Mouse (Mus musculus): ENCODE measurements at regions not wholly inside any gene's neighbourhood (a gene's known extent, or its start where the extent isn't known, plus 50 kb on each side); places are given as distances from the start of the nearest gene placed in this dataset.

DNA sequence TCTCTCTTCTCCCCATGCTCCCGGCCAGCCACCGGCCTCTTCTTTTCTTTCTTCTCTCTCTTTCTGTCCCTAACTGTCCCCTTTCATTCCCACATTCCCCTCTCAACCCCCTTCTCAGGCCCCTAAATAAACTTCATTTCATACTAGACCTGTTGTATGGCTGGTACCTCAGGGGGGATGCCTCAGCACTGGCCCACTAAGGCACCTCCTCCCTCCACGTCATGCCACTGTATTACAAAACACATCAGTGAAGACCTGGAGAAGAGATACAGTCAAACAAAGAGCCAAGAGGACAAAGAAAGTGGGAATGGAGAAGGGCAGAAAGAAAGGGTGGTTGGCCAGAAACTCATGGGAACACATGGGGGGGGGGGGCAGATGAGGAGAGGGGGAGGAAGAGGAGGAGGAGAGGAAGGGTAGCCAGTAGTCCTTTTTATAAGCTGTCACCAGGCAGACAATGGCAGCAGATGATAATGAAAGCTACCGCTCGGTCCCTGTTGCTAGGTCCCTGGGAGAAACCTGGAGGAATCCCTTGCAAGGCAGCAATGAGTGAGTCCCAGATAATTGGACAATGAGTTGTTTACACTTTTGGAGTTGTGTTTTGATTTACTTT, 224.5 kb upstream of the Pfn2 start:
- H3K4me3 ChIP-seq, result no peak overlapping the region
- no peak for TF ChIP-seq TCF12 (IDR thresholded peaks at IDR 0.05; ENCODE audit: insufficient read depth, poor library complexity, severe bottlenecking)
- no peak for TF ChIP-seq TCF3 (IDR thresholded peaks at IDR 0.05; ENCODE audit: insufficient read length, low read depth)
- no peak for TF ChIP-seq CEBPB (IDR thresholded peaks at IDR 0.05; ENCODE audit: insufficient read depth, poor library complexity, severe bottlenecking)
- no peak for TF ChIP-seq MYOG (IDR thresholded peaks at IDR 0.05; ENCODE audit: control insufficient read depth in 1 of 3, insufficient read depth in 1 of 3, insufficient read length in 2 of 3, low read depth in 2 of 3)
- TF ChIP-seq MAX (IDR thresholded peaks at IDR 0.05; ENCODE audit: low read depth), result no peak
- TF ChIP-seq SRF (IDR thresholded peaks at IDR 0.05; ENCODE audit: control insufficient read depth, insufficient read length, low read depth), result no peak
- no peak for TF ChIP-seq E2F4 (IDR thresholded peaks at IDR 0.05; ENCODE audit: insufficient read depth)
- no peak overlapping the region for H3ac ChIP-seq (ENCODE audit: control insufficient read depth, insufficient read length)
- no peak overlapping the region for H3K4me2 ChIP-seq (ENCODE audit: low read depth)
- H3K79me2 ChIP-seq (ENCODE audit: control insufficient read depth, insufficient read depth), result no peaks in the 10 kb centered on the region
- no peaks in the 10 kb centered on the region for H3K36me3 ChIP-seq (ENCODE audit: control insufficient read depth, insufficient read depth)
- no peaks in the 10 kb centered on the region for H3K27me3 ChIP-seq (ENCODE audit: control insufficient read depth, insufficient read depth, insufficient read length)

- Histone ChIP-seq H3K36me3 (ENCODE audit: control insufficient read depth, insufficient read depth) (no peaks in the 10 kb centered on the region), H3K4me3 (no peak overlapping the region), H3ac (ENCODE audit: control insufficient read depth, insufficient read length) (no peak overlapping the region), H3K4me2 (ENCODE audit: low read depth) (no peak overlapping the region), H3K27me3 (ENCODE audit: control insufficient read depth, insufficient read depth, insufficient read length) (peaks cover 4% of the 10 kb centered on the region), H3K79me2 (ENCODE audit: control insufficient read depth, insufficient read depth) (no peaks in the 10 kb centered on the region)
- TF ChIP-seq SRF (IDR thresholded peaks at IDR 0.05; ENCODE audit: control insufficient read depth, insufficient read length, low read depth) (no peak), POLR2A (IDR thresholded peaks at IDR 0.05; ENCODE audit: insufficient read length, low read depth) (no peak), MAX (IDR thresholded peaks at IDR 0.05; ENCODE audit: low read depth) (no peak), REST (IDR thresholded peaks at IDR 0.05; ENCODE audit: insufficient read depth, insufficient read length) (no peak), USF1 (IDR thresholded peaks at IDR 0.05; ENCODE audit: low read depth) (no peak), TCF12 (IDR thresholded peaks at IDR 0.05; ENCODE audit: insufficient read depth, poor library complexity, severe bottlenecking) (no peak), CEBPB (IDR thresholded peaks at IDR 0.05; ENCODE audit: insufficient read depth, poor library complexity, severe bottlenecking) (no peak), MYOG (IDR thresholded peaks at IDR 0.05; ENCODE audit: control insufficient read depth in 1 of 3, insufficient read depth in 1 of 3, insufficient read length in 2 of 3, low read depth in 2 of 3) (no peak), E2F4 (IDR thresholded peaks at IDR 0.05; ENCODE audit: insufficient read depth) (no peak), TCF3 (IDR thresholded peaks at IDR 0.05; ENCODE audit: insufficient read length, low read depth) (no peak), MYOD1 (IDR thresholded peaks at IDR 0.05; ENCODE audit: control insufficient read depth in 1 of 3, insufficient read length in 2 of 3, low read depth in 2 of 3) (no peak), POLR2AphosphoS2 (IDR thresholded peaks at IDR 0.05; ENCODE audit: insufficient read length, low read depth) (no peak)
Measured at GRCm38 (mm10) chr3:58089344-58090139, 241.7 kb upstream of the Pfn2 start.

DNA sequence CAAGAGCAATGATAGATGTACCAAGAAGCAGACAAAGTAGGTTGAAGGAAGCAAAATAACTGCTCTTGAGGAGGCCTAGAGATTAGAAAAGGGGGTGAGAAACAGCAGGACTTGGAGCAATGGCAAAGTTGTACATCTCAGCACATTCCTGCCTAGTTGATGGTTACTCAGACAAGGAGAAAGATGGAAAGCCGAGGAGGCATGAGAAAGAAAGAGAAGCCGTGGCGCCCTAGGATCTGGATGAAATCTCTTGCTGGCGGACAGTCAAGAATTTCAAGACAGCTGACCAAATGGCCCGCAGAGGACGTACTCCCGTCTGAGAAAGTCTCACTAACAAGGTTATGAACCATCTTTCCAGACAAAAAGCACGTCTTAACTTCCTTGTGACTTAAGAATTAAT, 242.5 kb upstream of the Pfn2 start:
- Histone ChIP-seq H3K4me3 (no peak overlapping the region), H3K27me3 (ENCODE audit: control insufficient read depth, insufficient read depth, insufficient read length) (peaks cover 4% of the 10 kb centered on the region), H3K79me2 (ENCODE audit: control insufficient read depth, insufficient read depth) (no peaks in the 10 kb centered on the region), H3ac (ENCODE audit: control insufficient read depth, insufficient read length) (no peak overlapping the region), H3K4me2 (ENCODE audit: low read depth) (no peak overlapping the region), H3K36me3 (ENCODE audit: control insufficient read depth, insufficient read depth) (no peaks in the 10 kb centered on the region)
- TF ChIP-seq POLR2A (IDR thresholded peaks at IDR 0.05; ENCODE audit: insufficient read length, low read depth) (no peak), SRF (IDR thresholded peaks at IDR 0.05; ENCODE audit: control insufficient read depth, insufficient read length, low read depth) (no peak), TCF3 (IDR thresholded peaks at IDR 0.05; ENCODE audit: insufficient read length, low read depth) (no peak), REST (IDR thresholded peaks at IDR 0.05; ENCODE audit: insufficient read depth, insufficient read length) (no peak), MYOG (IDR thresholded peaks at IDR 0.05; ENCODE audit: control insufficient read depth in 1 of 3, insufficient read depth in 1 of 3, insufficient read length in 2 of 3, low read depth in 2 of 3) (no peak), TCF12 (IDR thresholded peaks at IDR 0.05; ENCODE audit: insufficient read depth, poor library complexity, severe bottlenecking) (no peak), E2F4 (IDR thresholded peaks at IDR 0.05; ENCODE audit: insufficient read depth) (no peak)

DNA sequence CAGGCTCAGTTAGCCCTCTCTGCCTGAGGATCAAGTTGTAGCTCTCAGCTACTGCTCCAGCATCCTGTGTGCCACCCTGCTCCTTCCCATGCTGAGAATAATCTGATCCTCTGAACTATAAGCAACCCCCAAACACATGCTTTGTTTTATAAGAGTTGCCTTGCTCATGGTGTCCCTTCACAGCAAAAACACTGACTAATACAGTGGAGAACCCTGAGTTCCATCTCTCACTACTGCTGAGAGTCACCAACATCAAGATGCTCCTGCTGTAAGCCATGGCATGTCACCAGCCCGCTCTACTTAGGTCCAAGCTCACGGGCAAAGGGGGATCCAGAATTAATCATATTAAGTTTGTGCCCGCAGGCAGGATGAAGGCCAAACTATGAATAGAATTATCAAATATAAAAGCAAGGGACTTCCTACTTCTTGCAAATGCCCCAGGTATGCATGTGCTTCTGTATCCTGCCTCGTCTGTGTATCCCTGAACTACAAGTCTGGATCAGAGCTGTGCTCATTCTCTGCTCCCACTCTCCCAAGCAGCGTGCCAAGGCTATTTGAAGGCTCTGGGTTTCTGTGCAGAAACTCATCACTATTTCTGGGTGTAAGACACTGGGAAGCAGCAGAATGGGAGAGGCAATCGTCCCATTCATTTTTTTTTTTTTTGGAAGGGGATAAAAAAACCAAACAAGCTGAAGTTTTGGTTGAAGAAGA, 243.7 kb upstream of the Pfn2 start:
- no peak overlapping the region for H3K4me3 ChIP-seq
- no peaks in the 10 kb centered on the region for H3K27me3 ChIP-seq (ENCODE audit: control insufficient read depth, insufficient read depth, insufficient read length)
- H3ac ChIP-seq (ENCODE audit: control insufficient read depth, insufficient read length), result no peak overlapping the region
- TF ChIP-seq CEBPB (IDR thresholded peaks at IDR 0.05; ENCODE audit: insufficient read depth, poor library complexity, severe bottlenecking), result no peak
- TF ChIP-seq MYOD1 (IDR thresholded peaks at IDR 0.05; ENCODE audit: control insufficient read depth in 1 of 3, insufficient read length in 2 of 3, low read depth in 2 of 3), result no peak
- TF ChIP-seq TCF3 (IDR thresholded peaks at IDR 0.05; ENCODE audit: insufficient read length, low read depth), result no peak
- TF ChIP-seq TCF12 (IDR thresholded peaks at IDR 0.05; ENCODE audit: insufficient read depth, poor library complexity, severe bottlenecking), result no peak
- TF ChIP-seq MYOG (IDR thresholded peaks at IDR 0.05; ENCODE audit: control insufficient read depth in 1 of 3, insufficient read depth in 1 of 3, insufficient read length in 2 of 3, low read depth in 2 of 3), result no peak
- no peak for TF ChIP-seq REST (IDR thresholded peaks at IDR 0.05; ENCODE audit: insufficient read depth, insufficient read length)
- no peak for TF ChIP-seq MAX (IDR thresholded peaks at IDR 0.05; ENCODE audit: low read depth)
- TF ChIP-seq E2F4 (IDR thresholded peaks at IDR 0.05; ENCODE audit: insufficient read depth), result no peak
- no peak for TF ChIP-seq SRF (IDR thresholded peaks at IDR 0.05; ENCODE audit: control insufficient read depth, insufficient read length, low read depth)
- no peak for TF ChIP-seq POLR2A (IDR thresholded peaks at IDR 0.05; ENCODE audit: insufficient read length, low read depth)
- H3K79me2 ChIP-seq (ENCODE audit: control insufficient read depth, insufficient read depth), result no peaks in the 10 kb centered on the region
- no peaks in the 10 kb centered on the region for H3K36me3 ChIP-seq (ENCODE audit: control insufficient read depth, insufficient read depth)
- H3K4me2 ChIP-seq (ENCODE audit: low read depth), result no peak overlapping the region
